Mouse (Mus musculus): Measurements from ENCODE around the gene Zfp408.

DNA sequence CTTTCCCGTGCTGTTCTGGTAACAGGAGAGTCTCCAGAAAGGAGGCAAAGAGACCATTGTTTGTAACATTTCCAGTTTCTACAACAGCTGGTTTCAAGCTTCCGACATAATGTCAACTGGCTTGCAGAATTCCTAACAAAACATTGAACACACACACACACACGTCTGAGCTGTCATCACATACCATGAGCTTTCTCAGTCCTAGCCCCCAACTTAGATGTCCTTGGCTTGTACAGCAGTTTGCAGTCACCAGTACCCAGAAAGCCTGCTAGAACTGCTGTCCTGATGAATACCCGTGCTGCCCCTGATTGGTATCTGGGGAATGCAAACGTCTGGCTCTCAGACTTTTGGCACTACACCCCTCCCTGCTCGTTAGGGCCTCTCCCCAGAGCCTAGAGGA is 6.2 kb upstream of the Zfp408 start:
- TF ChIP-seq POLR2A (IDR thresholded peaks at IDR 0.05; ENCODE audit: control insufficient read depth, extremely low read depth, insufficient read depth, low read length, poor library complexity) (no peak), CTCF (IDR thresholded peaks at IDR 0.05; ENCODE audit: borderline replicate concordance, control insufficient read depth, extremely low read depth, insufficient read depth, low read length, poor library complexity) (no peak)

All from thymus, adult 2 months (tissue).